Mouse (Mus musculus) heart, embryonic 14.5 days (tissue): Measurements from ENCODE around the gene Ncapg. TPM values are rescaled to one million over a fixed set of nuclear protein-coding genes. Genes with fewer than 3 reads are reported as not detected.

ENCODE experiments used
- ATAC-seq: fragments of 200-750 bp; cut with Nextera tagmentation; 2 replicates; pipeline ENCODE4 v1.8.0; 2017; ENCODE audit warnings: low read depth, moderate TSS enrichment; ENCODE audit not compliant: insufficient number of reproducible peaks, insufficient read depth, low FRiP score
- H3K27ac ChIP-seq, 2 experiments: fragments of 200-500 bp in 1 of 2; fragments of 300-500 bp in 1 of 2; sonication (generic) in 1 of 2; replicated peaks in 1 of 2; 2 replicates each; pipeline ENCODE4 v1.5.1; 2012 to 2014; ENCODE audit warnings: low read depth in 2 of 2, low read length in 2 of 2, control low read depth in 1 of 2, mild to moderate bottlenecking in 1 of 2, mixed read lengths in 1 of 2; ENCODE audit not compliant: control insufficient read depth in 1 of 2, insufficient read depth in 1 of 2
- H3K27me3 ChIP-seq: fragments of 300-500 bp; sonication (generic); 2 replicates; pipeline ENCODE4 v1.6.1; 2014; ENCODE audit warnings: mild to moderate bottlenecking, low read length, control low read depth; ENCODE audit not compliant: control insufficient read depth, insufficient read depth
- H3K36me3 ChIP-seq: fragments of 300-500 bp; sonication (generic); 2 replicates; pipeline ENCODE4 v1.6.1; 2014; ENCODE audit warnings: mild to moderate bottlenecking, control low read depth, low read length, mixed read lengths; ENCODE audit not compliant: control insufficient read depth, insufficient read depth
- H3K4me1 ChIP-seq, 2 experiments: fragments of 200-500 bp in 1 of 2; fragments of 300-500 bp in 1 of 2; sonication (generic) in 1 of 2; 2 replicates each; pipeline ENCODE4 v1.6.1; 2012 to 2014; ENCODE audit warnings: low read length in 2 of 2, control low read depth in 1 of 2, mixed read lengths in 1 of 2; ENCODE audit not compliant: control insufficient read depth in 2 of 2, insufficient read depth in 2 of 2
- H3K4me2 ChIP-seq: fragments of 300-500 bp; sonication (generic); 2 replicates; pipeline ENCODE4 v1.6.1; 2014; ENCODE audit warnings: mild to moderate bottlenecking, low read length
- H3K4me3 ChIP-seq, 2 experiments: fragments of 200-500 bp in 1 of 2; fragments of 300-500 bp in 1 of 2; sonication (generic) in 1 of 2; 2 replicates each; pipeline ENCODE4 v1.5.1; 2012 to 2014; ENCODE audit warnings: low read length in 2 of 2, mild to moderate bottlenecking in 2 of 2, control low read depth in 1 of 2, low read depth in 1 of 2, moderate library complexity in 1 of 2; ENCODE audit not compliant: control insufficient read depth in 1 of 2, insufficient read depth in 1 of 2
- H3K9ac ChIP-seq: fragments of 300-500 bp; sonication (generic); 2 replicates; pipeline ENCODE4 v1.6.1; 2014; ENCODE audit warnings: mild to moderate bottlenecking, low read length
- H3K9me3 ChIP-seq: fragments of 300-500 bp; sonication (generic); 2 replicates; pipeline ENCODE4 v1.6.1; 2016; ENCODE audit warnings: low read length, control low read depth; ENCODE audit not compliant: control insufficient read depth
- WGBS: fragments of 180-500 bp; shearing (Covaris S2); extraction: QIAGEN DNeasy Blood & Tissue Kit; methylation state at CpG from one replicate; pipeline ENCODE4 v1.1.7; 2014; 5-methylcytosine and 5-hydroxymethylcytosine counted together
- polyA plus RNA-seq: library from polyadenylated mRNA; unstranded; fragments of >200 nt; fragmentation: Nextera tagmentation; extraction: Ambion mirVana; gene quantifications from 2 replicates; pipeline ENCODE4 v1.2.1, GENCODE M21; 2014

The Ncapg gene
- polyA plus RNA-seq, 1 experiment from 2014 or later, result 32.3 TPM

DNA sequence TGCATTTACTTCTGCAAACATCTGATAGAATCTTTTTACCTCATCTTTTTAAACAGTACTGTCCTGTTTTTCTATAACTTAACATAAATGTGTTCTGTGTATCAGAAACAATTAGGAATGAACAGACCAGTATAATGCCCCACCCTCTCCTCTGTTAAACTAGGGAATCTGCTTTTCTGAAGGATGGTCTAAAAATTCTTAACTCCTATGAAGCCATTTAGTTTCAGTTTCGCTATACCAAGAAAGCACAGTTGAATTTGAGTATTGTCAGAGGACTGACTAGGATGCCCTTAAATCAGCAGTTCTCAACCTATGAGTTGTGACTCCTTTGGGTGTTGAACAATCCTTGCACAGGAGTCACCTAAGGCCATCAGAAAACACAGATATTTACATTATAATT is 5.3 kb downstream of the Ncapg start:
- Histone ChIP-seq H3K4me3 (no peak overlapping the region), H3K4me2 (no peak overlapping the region), H3K27ac (no peak overlapping the region), H3K4me1 (0 out of 4 replicates have a peak, but pooled peaks cover 0 to 4% of the 10 kb centered on the region in 2 experiments), H3K9me3 (no peaks in the 10 kb centered on the region), H3K36me3 (peaks cover 52% of the 10 kb centered on the region), H3K9ac (no peak overlapping the region), H3K27me3 (no peaks in the 10 kb centered on the region)
- ATAC-seq, result no peak
- WGBS, result 94% methylated on average over 1 of the region's 1 CpGs

DNA sequence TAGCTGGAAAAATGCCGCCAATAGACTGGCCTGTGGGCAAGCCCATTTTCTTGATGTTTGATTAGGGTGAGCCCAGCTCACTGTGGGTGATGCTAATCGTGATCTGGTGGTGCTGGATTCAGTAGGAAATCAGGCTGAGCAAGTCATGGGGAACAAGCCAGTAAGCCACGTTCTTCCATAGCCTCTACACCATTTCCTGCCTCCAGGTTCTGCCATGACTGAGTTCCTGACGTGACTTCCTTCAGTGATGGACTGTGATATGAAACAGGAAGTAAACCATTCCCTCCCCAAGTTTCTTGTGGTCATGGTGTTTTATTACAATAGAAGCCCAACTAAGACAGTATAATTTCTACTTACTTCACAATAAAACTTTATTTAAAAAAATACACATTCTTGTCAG is 7.9 kb downstream of the Ncapg start:
- no peaks in the 10 kb centered on the region for H3K27me3 ChIP-seq

DNA sequence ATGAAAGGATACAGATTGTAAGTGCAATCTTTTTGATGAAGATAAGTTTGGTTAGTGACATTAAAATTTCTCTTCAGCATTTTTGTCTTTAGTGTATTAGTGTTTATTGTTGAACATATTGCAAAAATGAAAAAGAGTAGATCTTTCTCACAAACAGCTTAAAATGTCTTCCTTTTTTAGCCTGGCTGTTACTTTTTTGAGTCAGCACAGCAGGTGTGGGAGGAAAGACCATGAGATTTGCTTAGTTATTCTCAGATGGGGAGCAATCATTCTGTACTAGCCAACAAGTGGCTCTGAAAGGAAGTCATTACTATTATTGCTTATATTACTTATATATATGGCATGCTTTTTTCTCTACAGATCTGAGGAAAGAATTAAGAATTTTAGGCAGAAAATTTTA is 10.2 kb downstream of the Ncapg start:
- Histone ChIP-seq H3K4me3 (no peak overlapping the region), H3K36me3 (peaks cover 64% of the 10 kb centered on the region), H3K27ac (no peak overlapping the region), H3K27me3 (no peaks in the 10 kb centered on the region), H3K4me1 (no peaks in the 10 kb centered on the region), H3K4me2 (no peak overlapping the region), H3K9me3 (no peaks in the 10 kb centered on the region), H3K9ac (no peak overlapping the region)
- no peak for ATAC-seq

More for the DNA sequence above, 7.9 kb downstream of the Ncapg start:
- Histone ChIP-seq H3K36me3 (peaks cover 60% of the 10 kb centered on the region), H3K4me1 (no peaks in the 10 kb centered on the region), H3K27ac (no peak overlapping the region), H3K9ac (no peak overlapping the region), H3K9me3 (no peaks in the 10 kb centered on the region), H3K4me3 (no peak overlapping the region), H3K4me2 (no peak overlapping the region)
- no peak for ATAC-seq
- WGBS, result 72% methylated on average over 4 of the region's 4 CpGs

DNA sequence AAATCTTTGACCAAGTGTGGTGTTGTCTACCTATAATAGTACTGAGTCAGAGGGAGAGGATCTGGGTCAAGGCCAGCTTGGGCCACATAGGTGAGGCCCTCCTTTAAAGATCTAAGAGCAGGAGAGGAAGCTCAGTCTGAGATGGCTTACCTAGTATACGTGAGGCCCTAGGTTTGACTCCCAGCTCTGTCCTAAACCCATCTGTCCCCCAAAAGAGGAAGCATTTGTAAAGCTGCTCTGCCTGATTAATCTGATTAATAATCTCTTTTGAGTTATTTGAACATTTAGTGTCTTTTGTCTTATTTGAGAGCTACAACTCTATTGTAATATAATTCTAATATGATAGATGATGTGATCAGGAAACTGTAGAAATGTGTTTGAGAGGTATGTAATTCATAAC is 13.7 kb downstream of the Ncapg start:
- no peaks in the 10 kb centered on the region for H3K9me3 ChIP-seq
- H3K4me2 ChIP-seq, result no peak overlapping the region
- H3K4me3 ChIP-seq, result no peak overlapping the region
- ATAC-seq, result no peak
- no peaks in the 10 kb centered on the region for H3K27me3 ChIP-seq
- H3K9ac ChIP-seq, result no peak overlapping the region
- 100% methylated on average over 1 of the region's 1 CpGs for WGBS
- H3K27ac ChIP-seq, result no peak overlapping the region
- no peaks in the 10 kb centered on the region for H3K4me1 ChIP-seq
- H3K36me3 ChIP-seq, result peaks cover 39% of the 10 kb centered on the region

DNA sequence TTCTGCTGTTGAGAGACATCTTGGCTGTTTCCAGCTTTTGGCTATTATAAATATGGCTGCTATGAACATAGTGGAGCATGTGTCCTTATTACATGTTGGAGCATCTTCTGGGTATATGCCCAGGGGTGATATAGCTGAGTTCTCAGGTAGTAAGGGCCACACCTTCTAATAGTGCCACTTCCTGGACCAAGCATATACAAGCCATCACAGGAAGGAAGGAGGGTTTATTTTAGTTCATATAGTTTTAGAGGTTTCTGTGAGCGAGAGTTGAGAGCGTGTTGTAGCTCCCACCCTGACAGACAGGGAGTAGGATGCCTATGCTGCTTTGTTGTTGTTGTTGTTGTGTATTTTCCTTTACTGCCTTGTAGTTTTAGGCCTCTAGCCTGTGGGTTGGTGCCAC is 15.5 kb downstream of the Ncapg start:
- WGBS, result 96% methylated on average over 2 of the region's 2 CpGs

DNA sequence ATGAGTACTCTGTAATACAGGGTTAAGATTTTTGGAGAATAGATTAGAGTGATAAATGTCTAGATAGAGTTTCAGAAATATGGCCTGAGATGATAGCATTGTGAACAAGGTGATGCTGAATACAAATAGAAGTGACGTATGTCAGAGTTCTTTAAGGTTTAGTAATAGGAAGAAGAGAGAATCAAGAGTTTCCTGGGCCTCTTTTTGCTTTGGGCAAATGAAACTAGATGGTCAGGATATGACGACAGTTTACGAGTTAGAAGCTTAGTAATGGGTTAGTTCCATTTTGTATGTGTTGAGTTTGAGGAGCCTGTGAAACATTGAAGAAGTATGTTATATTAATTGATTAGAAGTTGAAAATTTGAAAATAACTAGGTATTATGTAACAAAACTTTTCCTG is 16.5 kb downstream of the Ncapg start:
- no peak for ATAC-seq
- H3K4me1 ChIP-seq, result no peaks in the 10 kb centered on the region
- no peak overlapping the region for H3K4me3 ChIP-seq
- no peak overlapping the region for H3K27ac ChIP-seq
- 95% methylated on average over 3 of the region's 3 CpGs for WGBS
- no peak overlapping the region for H3K9ac ChIP-seq
- H3K4me2 ChIP-seq, result no peak overlapping the region
- peaks cover 34% of the 10 kb centered on the region for H3K36me3 ChIP-seq
- H3K9me3 ChIP-seq, result no peaks in the 10 kb centered on the region
- no peaks in the 10 kb centered on the region for H3K27me3 ChIP-seq

More for the DNA sequence above, 15.5 kb downstream of the Ncapg start:
- no peaks in the 10 kb centered on the region for H3K4me1 ChIP-seq
- ATAC-seq, result no peak
- H3K9me3 ChIP-seq, result no peaks in the 10 kb centered on the region
- H3K9ac ChIP-seq, result no peak overlapping the region
- H3K36me3 ChIP-seq, result peaks cover 38% of the 10 kb centered on the region
- no peak overlapping the region for H3K27ac ChIP-seq
- no peak overlapping the region for H3K4me3 ChIP-seq
- H3K4me2 ChIP-seq, result no peak overlapping the region
- no peaks in the 10 kb centered on the region for H3K27me3 ChIP-seq

DNA sequence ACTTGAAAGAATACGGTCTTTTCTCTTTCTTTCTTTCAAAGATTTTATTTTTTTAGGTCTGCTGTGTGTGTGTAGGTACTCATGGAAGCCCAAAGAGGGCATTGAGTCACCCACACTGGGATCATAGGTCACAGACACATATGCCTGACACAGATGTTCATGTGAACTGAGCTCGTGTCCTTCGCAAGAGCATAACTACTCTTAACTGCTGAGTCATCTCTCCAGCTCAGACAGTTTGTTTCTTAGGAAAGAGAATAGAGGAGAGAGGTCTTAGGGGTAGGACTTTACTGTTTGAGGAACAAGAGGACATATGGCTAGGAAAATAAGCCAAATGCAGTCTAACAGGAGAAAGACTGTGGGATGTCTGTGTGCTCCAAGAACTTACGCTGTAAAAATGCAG is 19.4 kb downstream of the Ncapg start:
- Histone ChIP-seq H3K9me3 (no peaks in the 10 kb centered on the region), H3K27me3 (no peaks in the 10 kb centered on the region), H3K27ac (no peak overlapping the region), H3K4me2 (no peak overlapping the region), H3K4me1 (no peaks in the 10 kb centered on the region), H3K9ac (no peak overlapping the region), H3K36me3 (peaks cover 32% of the 10 kb centered on the region), H3K4me3 (no peak overlapping the region)
- no peak for ATAC-seq
- 87% methylated on average over 4 of the region's 4 CpGs for WGBS

DNA sequence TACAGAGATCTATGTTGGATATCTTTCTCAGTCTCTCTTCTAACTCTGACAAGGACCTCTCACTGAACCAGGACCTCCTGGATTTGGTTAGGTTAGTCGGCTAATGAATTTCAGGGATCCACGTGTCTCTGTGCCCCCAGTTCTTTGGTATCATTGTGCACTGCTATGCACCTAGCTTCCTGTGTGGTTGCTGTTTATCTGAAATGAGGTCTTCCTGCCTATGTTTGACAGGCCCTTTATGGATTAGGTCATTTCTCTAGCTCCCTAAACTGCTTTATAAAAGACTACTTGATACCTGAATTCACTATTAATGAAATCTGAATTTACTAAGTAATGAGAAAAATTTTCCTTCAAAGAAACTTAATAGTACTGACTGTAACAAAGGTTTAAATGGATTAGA is 21.1 kb downstream of the Ncapg start:
- peaks cover 36% of the 10 kb centered on the region for H3K36me3 ChIP-seq
- H3K9ac ChIP-seq, result no peak overlapping the region
- H3K27me3 ChIP-seq, result no peaks in the 10 kb centered on the region
- H3K27ac ChIP-seq, result no peak overlapping the region
- H3K4me2 ChIP-seq, result no peak overlapping the region
- H3K4me3 ChIP-seq, result no peak overlapping the region
- no peaks in the 10 kb centered on the region for H3K4me1 ChIP-seq
- 80% methylated on average over 2 of the region's 2 CpGs for WGBS
- no peak for ATAC-seq
- H3K9me3 ChIP-seq, result no peaks in the 10 kb centered on the region
